ENCODE assay signal across 17 mouse cellular contexts in genomic region chr5:113877565-113877964, GRCm38 (mm10).
"Had no signal": no experiment of that assay in that cellular context is flagged by ENCODE, and none has a peak within 500 bp of the region (broad histone marks: within the 10 kb centered on the region; RNA-seq: fewer than 3 reads in every experiment).

No protein-coding gene starts in this region.

- DNase-seq: kidney, adult 11 months; kidney, adult 9 months; kidney, postnatal 4 days; liver; liver, embryonic 13.5 days; liver, postnatal 0 days; lung, postnatal 14 days; spleen, adult 18-20 months; thymus, postnatal 4 days had no signal

- H3K4me2 ChIP-seq: limb, embryonic 12.5 days; liver, embryonic 13.5 days; lung, embryonic 15.5 days; midbrain, embryonic 11.5 days; stomach, embryonic 15.5 days had no signal

- H3K9me3 ChIP-seq: limb, embryonic 12.5 days; liver, embryonic 13.5 days; lung, embryonic 15.5 days; stomach, embryonic 15.5 days had no signal

- ATAC-seq: liver, postnatal 0 days had no signal

- H3K27ac ChIP-seq: kidney, postnatal 0 days; layer of hippocampus, adult 2 months; limb, embryonic 12.5 days; liver, embryonic 13.5 days; lung, embryonic 15.5 days; macrophage had no signal

- H3K27me3 ChIP-seq: limb, embryonic 12.5 days; liver, embryonic 13.5 days; lung, embryonic 15.5 days; megakaryocyte, embryonic 14.5 days; stomach, embryonic 15.5 days had no signal

- H3K4me3 ChIP-seq: layer of hippocampus, adult 2 months; limb, embryonic 12.5 days; liver, embryonic 13.5 days; lung, embryonic 15.5 days; megakaryocyte, embryonic 14.5 days; stomach, embryonic 15.5 days had no signal

- H3K9ac ChIP-seq: limb, embryonic 12.5 days; liver, embryonic 13.5 days; liver, postnatal 0 days; lung, embryonic 15.5 days; stomach, embryonic 15.5 days had no signal
